ENCODE assay signal across 17 mouse cellular contexts in genomic region chr3:83997563-83997962, GRCm38 (mm10). TPM values are rescaled to one million over a fixed set of nuclear protein-coding genes. Genes with fewer than 3 reads are reported as not detected.
DNase-seq lines count a peak whose midpoint lies in the region; ATAC-seq lines count a peak whose summit lies in the region.
"Had no signal": no experiment of that assay in that cellular context is flagged by ENCODE, and none has a peak within 500 bp of the region (broad histone marks: within the 10 kb centered on the region; RNA-seq: fewer than 3 reads in every experiment).

No protein-coding gene starts in this region.

- no peak overlapping the region for H3K4me3 ChIP-seq in forebrain, embryonic 10.5 days
- H3K4me3 ChIP-seq in forebrain, embryonic 11.5 days (ENCODE audit: low read depth, low read length), result no peak overlapping the region
- no peak overlapping the region for H3K4me3 ChIP-seq in forebrain, embryonic 15.5 days
- no peak overlapping the region for H3K4me3 ChIP-seq in midbrain, embryonic 15.5 days
- H3K4me3 ChIP-seq: hindbrain, embryonic 13.5 days; layer of hippocampus, adult 2 months; neural tube, embryonic 12.5 days had no signal

- H3K36me3 ChIP-seq in forebrain, embryonic 10.5 days (replicated peaks), result peaks cover 20% of the 10 kb centered on the region
- no peaks in the 10 kb centered on the region for H3K36me3 ChIP-seq in forebrain, embryonic 11.5 days (ENCODE audit: control insufficient read depth, insufficient read depth, low read length)
- peaks cover 6% of the 10 kb centered on the region; the same call in 1 of the 2 replicates for H3K36me3 ChIP-seq in forebrain, embryonic 15.5 days
- H3K36me3 ChIP-seq in midbrain, embryonic 15.5 days (replicated peaks), result no peaks in the 10 kb centered on the region
- H3K36me3 ChIP-seq: hindbrain, embryonic 13.5 days; neural tube, embryonic 12.5 days had no signal

- H3K4me1 ChIP-seq in forebrain, embryonic 10.5 days, result peaks cover 68% of the 10 kb centered on the region
- peaks cover 19% of the 10 kb centered on the region for H3K4me1 ChIP-seq in forebrain, embryonic 11.5 days (replicated peaks; ENCODE audit: control insufficient read depth, insufficient read depth, low read length)
- H3K4me1 ChIP-seq in forebrain, embryonic 15.5 days, result peaks cover 58% of the 10 kb centered on the region
- H3K4me1 ChIP-seq in midbrain, embryonic 15.5 days, result peaks cover 52% of the 10 kb centered on the region

- WGBS in forebrain, embryonic 10.5 days, result 74% methylated on average over 5 of the region's 5 CpGs
- 56% methylated on average over 5 of the region's 5 CpGs for WGBS in forebrain, embryonic 11.5 days
- whole genome bisulfite sequencing in forebrain, embryonic 15.5 days, result 27% methylated on average over 5 of the region's 5 CpGs
- 38% methylated on average over 5 of the region's 5 CpGs for WGBS in midbrain, embryonic 15.5 days

- ATAC-seq in forebrain, embryonic 11.5 days (replicated peaks; ENCODE audit: low FRiP score), result no peak
- ATAC-seq in forebrain, embryonic 15.5 days (replicated peaks), result peak; percentile 70
- no peak for ATAC-seq in midbrain, embryonic 15.5 days (replicated peaks)
- ATAC-seq: CD4-positive, CD25-positive, alpha-beta regulatory T cell, adult 4 months had no signal

- no peak overlapping the region; the same call in 1 of the 2 replicates for H3K9ac ChIP-seq in forebrain, embryonic 11.5 days (ENCODE audit: low read length)
- H3K9ac ChIP-seq in forebrain, embryonic 15.5 days (replicated peaks), result no peak overlapping the region
- no peak overlapping the region for H3K9ac ChIP-seq in midbrain, embryonic 15.5 days
- H3K9ac ChIP-seq: hindbrain, embryonic 13.5 days; liver, embryonic 14.5 days; neural tube, embryonic 12.5 days had no signal

- H3K9me3 ChIP-seq in forebrain, embryonic 10.5 days, result no peaks in the 10 kb centered on the region
- no peaks in the 10 kb centered on the region for H3K9me3 ChIP-seq in forebrain, embryonic 11.5 days (ENCODE audit: control insufficient read depth, low read length)
- no peaks in the 10 kb centered on the region for H3K9me3 ChIP-seq in forebrain, embryonic 15.5 days
- H3K9me3 ChIP-seq in midbrain, embryonic 15.5 days, result no peaks in the 10 kb centered on the region
- H3K9me3 ChIP-seq: hindbrain, embryonic 13.5 days; neural tube, embryonic 12.5 days had no signal

- no peaks in the 10 kb centered on the region for H3K27me3 ChIP-seq in forebrain, embryonic 10.5 days (ENCODE audit: poor library complexity, severe bottlenecking)
- no peaks in the 10 kb centered on the region for H3K27me3 ChIP-seq in forebrain, embryonic 11.5 days (ENCODE audit: control insufficient read depth, insufficient read depth, low read length)
- H3K27me3 ChIP-seq in forebrain, embryonic 15.5 days, result no peaks in the 10 kb centered on the region
- H3K27me3 ChIP-seq in midbrain, embryonic 15.5 days (replicated peaks), result no peaks in the 10 kb centered on the region
- H3K27me3 ChIP-seq: hindbrain, embryonic 13.5 days; neural tube, embryonic 12.5 days had no signal

- no peak overlapping the region for H3K4me2 ChIP-seq in forebrain, embryonic 11.5 days (ENCODE audit: low read depth, low read length, severe bottlenecking)
- H3K4me2 ChIP-seq in forebrain, embryonic 15.5 days (replicated peaks), result no peak overlapping the region
- no peak overlapping the region for H3K4me2 ChIP-seq in midbrain, embryonic 15.5 days
- H3K4me2 ChIP-seq: hindbrain, embryonic 13.5 days; neural tube, embryonic 12.5 days had no signal

- intact Hi-C loops in left cerebral cortex, postnatal 4 days (cut with DNase I), result no loop called here

- DNase-seq in forebrain, embryonic 10.5 days (ENCODE audit: extremely low spot score, low spot score), result no peak
- DNase-seq in forebrain, embryonic 11.5 days (ENCODE audit: low spot score), result no peak
- DNase-seq in left cerebral cortex, postnatal 4 days, result peak; percentile 34
- DNase-seq in left cerebral cortex, adult 18-20 months (ENCODE audit: low spot score in 2 of 2), result no peak
- peak; percentile 63 for DNase-seq in brain, adult 2 months (ENCODE audit: low read depth, low spot score)
- no peak for DNase-seq in kidney, postnatal 36 days
- DNase-seq: gastrocnemius, postnatal 36 days; kidney, adult 18-20 months; lung, postnatal 4 days; midbrain, embryonic 14.5 days had no signal

- peak overlapping the region; percentile 5; the same call in 1 of the 2 replicates for H3K27ac ChIP-seq in forebrain, embryonic 10.5 days
- no peak overlapping the region for H3K27ac ChIP-seq in forebrain, embryonic 11.5 days (ENCODE audit: low read depth, low read length)
- peak overlapping the region; percentile 72 for H3K27ac ChIP-seq in forebrain, embryonic 15.5 days (replicated peaks)
- no peak overlapping the region for H3K27ac ChIP-seq in midbrain, embryonic 15.5 days
- H3K27ac ChIP-seq: hindbrain, embryonic 13.5 days; layer of hippocampus, adult 2 months; liver, embryonic 14.5 days; neural tube, embryonic 12.5 days had no signal

RNA-seq across cellular contexts. Expression of gene Tmem131l, which starts 42.4 kb away (rescaled TPM):
- 64.6 and 74.8 TPM in 2 replicates for polyA plus RNA-seq in forebrain, embryonic 10.5 days (2016; fragmentation: Nextera tagmentation; extraction: Ambion mirVana)
- polyA plus RNA-seq in forebrain, embryonic 11.5 days (2014; fragmentation: Nextera tagmentation; extraction: Ambion mirVana), result 96.0 and 99.2 TPM in 2 replicates
- total RNA-seq in left cerebral cortex, postnatal 4 days (2021), result 100 to 1,000 TPM in 1 of 2 experiments, 10 to 100 TPM in 1; 91.8 to 110 TPM
- 10 to 100 TPM; 18.2 to 18.6 TPM for total RNA-seq in left cerebral cortex, adult 18-20 months (2021)
- polyA plus RNA-seq in forebrain, embryonic 15.5 days (2015; fragmentation: Nextera tagmentation; extraction: Ambion mirVana), result 125 and 130 TPM in 2 replicates
- polyA plus RNA-seq in midbrain, embryonic 15.5 days (2015; fragmentation: Nextera tagmentation; extraction: Ambion mirVana), result 70.7 and 72.8 TPM in 2 replicates

Comparison
In these comparisons a context has a peak if more than half of its experiments do, and no peak if none do; other contexts are left out.
1. DNase-seq: peak in left cerebral cortex, postnatal 4 days (single experiment) and brain, adult 2 months (single experiment); none in forebrain, embryonic 10.5 days (single experiment), forebrain, embryonic 11.5 days (single experiment), left cerebral cortex, adult 18-20 months (0 of 2) and kidney, postnatal 36 days (0 of 2).
2. H3K27ac ChIP-seq: peak in forebrain, embryonic 10.5 days (single experiment) and forebrain, embryonic 15.5 days (single experiment); none in forebrain, embryonic 11.5 days (single experiment) and midbrain, embryonic 15.5 days (single experiment).